Mouse (Mus musculus) fat pad, adult 2 months (tissue): ENCODE results near the gene Spa17.

Experiments
- DNase-seq: peaks from one replicate; pipeline ENCODE4 v3.0.0-alpha.2; 2011; ENCODE audit warnings: low read depth, low spot score; ENCODE audit errors: extremely low read depth

Spa17 gene

GRCm38 (mm10) chr9:37613182-37613910, at the start of gene Spa17:
Gene Spa17, minus strand, starts transcription at chr9:37613722.
- DNase-seq: peak; percentile 30

GRCm38 (mm10) chr9:37663210-37663609, 49.7 kb upstream of the Spa17 start:
- no peak for DNase-seq

GRCm38 (mm10) chr9:37659413-37659812, 45.9 kb upstream of the Spa17 start:
- DNase-seq: no peak

GRCm38 (mm10) chr9:37656931-37657481, 43.5 kb upstream of the Spa17 start, which contains the start of gene Tbrg1:
Gene Tbrg1, minus strand, starts transcription at chr9:37657312.
- peak; percentile 61 for DNase-seq

GRCm38 (mm10) chr9:37656439-37656881, 42.9 kb upstream of the Spa17 start:
- DNase-seq: no peak

- DNase-seq: no peak
These were observed 42.4 kb upstream of the Spa17 start for GRCm38 (mm10) chr9:37655961-37656360.

GRCm38 (mm10) chr9:37653836-37654235, 40.3 kb upstream of the Spa17 start:
- no peak for DNase-seq

GRCm38 (mm10) chr9:37650639-37651038, 37.1 kb upstream of the Spa17 start:
- DNase-seq: peak; percentile 75

- DNase-seq: no peak
These were observed 32.7 kb upstream of the Spa17 start for GRCm38 (mm10) chr9:37646246-37646645.

GRCm38 (mm10) chr9:37638721-37639120, 25.2 kb upstream of the Spa17 start:
- no peak for DNase-seq

GRCm38 (mm10) chr9:37636800-37637542, 23.4 kb upstream of the Spa17 start:
- DNase-seq: no peak

GRCm38 (mm10) chr9:37636335-37636734, 22.8 kb upstream of the Spa17 start:
- no peak for DNase-seq

GRCm38 (mm10) chr9:37634269-37634668, 20.7 kb upstream of the Spa17 start:
- DNase-seq: no peak

- no peak for DNase-seq
These were observed 18.8 kb upstream of the Spa17 start for GRCm38 (mm10) chr9:37632305-37632704.

GRCm38 (mm10) chr9:37629941-37630340, 16.4 kb upstream of the Spa17 start:
- DNase-seq: no peak

GRCm38 (mm10) chr9:37628581-37628980, 15.1 kb upstream of the Spa17 start:
- no peak for DNase-seq

GRCm38 (mm10) chr9:37627263-37627662, 13.7 kb upstream of the Spa17 start:
- no peak for DNase-seq

- no peak for DNase-seq
These were observed 12.6 kb upstream of the Spa17 start for GRCm38 (mm10) chr9:37626103-37626567.

GRCm38 (mm10) chr9:37625641-37626040, 12.1 kb upstream of the Spa17 start:
- no peak for DNase-seq

GRCm38 (mm10) chr9:37625129-37625528, 11.6 kb upstream of the Spa17 start:
- DNase-seq: no peak

GRCm38 (mm10) chr9:37624502-37624901, 11.0 kb upstream of the Spa17 start:
- no peak for DNase-seq

- no peak for DNase-seq
These were observed 10.5 kb upstream of the Spa17 start for GRCm38 (mm10) chr9:37623981-37624380.
